Mouse (Mus musculus) limb, embryonic 14.5 days (tissue): ENCODE measurements around the gene Cdc45. TPM values are rescaled to one million over a fixed set of nuclear protein-coding genes. Genes with fewer than 3 reads are reported as not detected.

ENCODE experiments used
- ATAC-seq: fragments of 200-750 bp; cut with Nextera tagmentation; 2 replicates; pipeline ENCODE4 v1.8.0; 2017; ENCODE audit warnings: low read depth, moderate number of reproducible peaks, moderate TSS enrichment; ENCODE audit not compliant: low FRiP score
- DNase-seq: peaks from one replicate; pipeline ENCODE4 v3.0.0-alpha.2; 2015; ENCODE audit warnings: low spot score
- H3K27ac ChIP-seq: fragments of 300-500 bp; sonication (generic); replicated peaks from 2 replicates; pipeline ENCODE4 v1.5.1; 2014; ENCODE audit warnings: low read depth, mild to moderate bottlenecking, low read length, moderate library complexity, mixed read lengths
- H3K27me3 ChIP-seq: fragments of 300-500 bp; sonication (generic); 2 replicates; pipeline ENCODE4 v1.6.1; 2014; ENCODE audit warnings: low read length, mixed read lengths; ENCODE audit not compliant: control insufficient read depth, insufficient read depth
- H3K36me3 ChIP-seq: fragments of 300-500 bp; sonication (generic); 2 replicates; pipeline ENCODE4 v1.6.1; 2014; ENCODE audit warnings: mild to moderate bottlenecking, low read length, moderate library complexity, mixed read lengths; ENCODE audit not compliant: control insufficient read depth, insufficient read depth
- H3K4me1 ChIP-seq: fragments of 300-500 bp; sonication (generic); 2 replicates; pipeline ENCODE4 v1.6.1; 2014; ENCODE audit warnings: antibody characterized with exemption, low read length, mixed read lengths; ENCODE audit not compliant: control insufficient read depth, insufficient read depth
- H3K4me2 ChIP-seq: fragments of 300-500 bp; sonication (generic); replicated peaks from 2 replicates; pipeline ENCODE4 v1.6.1; 2014; ENCODE audit warnings: low read depth, mild to moderate bottlenecking, low read length, moderate library complexity; ENCODE audit not compliant: severe bottlenecking
- H3K4me3 ChIP-seq: fragments of 300-500 bp; sonication (generic); replicated peaks from 2 replicates; pipeline ENCODE4 v1.5.1; 2014; ENCODE audit warnings: low read length
- H3K9ac ChIP-seq: fragments of 300-500 bp; sonication (generic); 2 replicates; pipeline ENCODE4 v1.6.1; 2014; ENCODE audit warnings: mild to moderate bottlenecking, low read depth, low read length, moderate library complexity; ENCODE audit not compliant: severe bottlenecking
- H3K9me3 ChIP-seq: fragments of 300-500 bp; sonication (generic); 2 replicates; pipeline ENCODE4 v1.6.1; 2016; ENCODE audit warnings: low read length; ENCODE audit not compliant: control insufficient read depth
- POLR2A ChIP-seq: fragments of 200-500 bp; IDR thresholded peaks from 2 replicates; pipeline ENCODE4 v1.8.0; 2012; ENCODE audit warnings: inconsistent platforms, mild to moderate bottlenecking, moderate library complexity, borderline replicate concordance; ENCODE audit not compliant: insufficient read depth, insufficient read length; ENCODE audit errors: extremely low read depth
- WGBS: fragments of 180-500 bp; shearing (Covaris S2); extraction: QIAGEN DNeasy Blood & Tissue Kit; methylation state at CpG from one replicate; pipeline ENCODE4 v1.1.7; 2014; 5-methylcytosine and 5-hydroxymethylcytosine counted together
- polyA plus RNA-seq, 2 experiments: library from polyadenylated mRNA; depleted of rRNA in 1 of 2; stranded (reverse) in 1 of 2; unstranded in 1 of 2; fragments of >200 nt; fragmentation: Nextera tagmentation in 1 of 2; extraction: Ambion mirVana in 1 of 2; gene quantifications; 2 replicates each; pipeline versions ENCODE4 v1.2.1 to v1.2.3; 2012 to 2014

Gene Cdc45
- polyA plus RNA-seq, 2 experiments, result 39.8 to 52.5 TPM

DNA sequence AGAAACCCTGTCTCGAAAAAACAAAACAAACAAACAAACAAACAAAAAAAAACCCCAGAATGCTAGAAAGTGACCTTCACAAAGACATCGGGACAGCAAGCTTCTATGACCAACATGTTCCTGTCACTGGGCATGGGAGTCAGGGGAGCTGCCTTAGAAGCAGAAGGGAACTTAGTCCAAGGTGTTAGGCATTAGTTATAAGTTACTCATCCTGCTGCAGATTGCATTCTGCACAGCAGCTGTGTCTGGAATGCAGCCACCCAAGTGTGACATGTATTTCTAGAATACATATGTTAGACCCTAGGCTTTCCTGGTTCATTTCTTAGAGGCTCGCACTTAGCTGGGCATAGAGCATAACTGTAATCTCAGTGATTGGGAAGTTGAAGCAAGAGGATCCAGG is 16.8 kb upstream of the Cdc45 start:
- H3K4me1 ChIP-seq, result no peaks in the 10 kb centered on the region
- TF ChIP-seq POLR2A, result no peak
- H3K27me3 ChIP-seq, result no peaks in the 10 kb centered on the region
- no peak overlapping the region for H3K9ac ChIP-seq
- H3K4me2 ChIP-seq, result no peak overlapping the region
- 92% methylated on average over 3 of the region's 3 CpGs for WGBS
- DNase-seq, result no peak
- no peaks in the 10 kb centered on the region for H3K9me3 ChIP-seq
- ATAC-seq, result no peak
- H3K36me3 ChIP-seq, result peaks cover 89% of the 10 kb centered on the region
- no peak overlapping the region for H3K4me3 ChIP-seq
- H3K27ac ChIP-seq, result no peak overlapping the region

DNA sequence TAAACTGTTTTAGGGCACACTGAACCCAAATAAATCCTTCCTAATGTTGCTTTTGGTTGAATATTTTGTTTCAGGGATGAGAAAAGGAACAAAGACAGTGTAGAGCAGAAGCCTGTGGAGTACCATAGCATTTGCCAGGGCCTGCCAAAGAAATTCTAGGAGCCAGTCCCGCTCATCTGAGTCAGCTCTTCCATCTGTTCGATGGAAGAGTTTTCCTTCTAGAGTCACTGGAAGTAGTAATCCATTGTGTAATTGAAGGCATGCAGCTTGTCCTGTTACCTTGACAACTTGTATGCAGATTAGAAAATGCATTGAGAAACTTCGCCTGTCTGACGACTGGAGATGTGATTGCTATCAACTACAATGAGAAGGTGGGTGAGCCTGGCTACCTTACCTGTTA is 11.1 kb upstream of the Cdc45 start:
- no peaks in the 10 kb centered on the region for H3K9me3 ChIP-seq
- WGBS, result 87% methylated on average over 4 of the region's 4 CpGs
- peaks cover 99% of the 10 kb centered on the region for H3K36me3 ChIP-seq
- no peak for TF ChIP-seq POLR2A
- no peak overlapping the region for H3K9ac ChIP-seq
- DNase-seq (no peak), ATAC-seq (no peak)
- no peak overlapping the region for H3K4me2 ChIP-seq
- H3K27ac ChIP-seq, result no peak overlapping the region
- no peaks in the 10 kb centered on the region for H3K27me3 ChIP-seq
- H3K4me1 ChIP-seq, result no peaks in the 10 kb centered on the region
- H3K4me3 ChIP-seq, result no peak overlapping the region

DNA sequence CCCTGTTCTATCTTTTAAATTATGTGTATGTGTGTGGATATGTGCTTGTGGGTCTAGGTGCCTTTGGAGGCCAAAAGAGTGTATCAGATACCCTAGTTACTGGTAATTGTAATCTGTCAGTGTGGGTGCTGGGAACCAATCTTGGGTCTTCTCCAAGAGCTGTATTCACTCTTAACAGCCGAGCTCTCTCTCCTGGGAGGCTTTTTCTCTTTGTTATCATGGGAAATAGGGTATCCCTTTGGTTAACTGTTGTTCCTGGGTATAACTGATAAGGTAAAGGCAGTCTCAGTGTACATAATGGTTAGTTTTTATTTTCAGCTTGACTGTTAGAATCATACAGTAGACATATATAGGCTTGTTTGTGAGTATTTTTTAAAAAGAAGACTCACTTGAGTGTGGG is 10.6 kb upstream of the Cdc45 start:
- H3K27ac ChIP-seq, result no peak overlapping the region
- no peak overlapping the region for H3K9ac ChIP-seq
- H3K4me2 ChIP-seq, result no peak overlapping the region
- DNase-seq, result no peak
- no peak overlapping the region for H3K4me3 ChIP-seq
- H3K27me3 ChIP-seq, result no peaks in the 10 kb centered on the region
- no peaks in the 10 kb centered on the region for H3K9me3 ChIP-seq
- no peaks in the 10 kb centered on the region for H3K4me1 ChIP-seq
- ATAC-seq, result no peak
- WGBS, result 91% methylated on average over 1 of the region's 1 CpGs
- peaks cover 98% of the 10 kb centered on the region for H3K36me3 ChIP-seq
- no peak for TF ChIP-seq POLR2A

DNA sequence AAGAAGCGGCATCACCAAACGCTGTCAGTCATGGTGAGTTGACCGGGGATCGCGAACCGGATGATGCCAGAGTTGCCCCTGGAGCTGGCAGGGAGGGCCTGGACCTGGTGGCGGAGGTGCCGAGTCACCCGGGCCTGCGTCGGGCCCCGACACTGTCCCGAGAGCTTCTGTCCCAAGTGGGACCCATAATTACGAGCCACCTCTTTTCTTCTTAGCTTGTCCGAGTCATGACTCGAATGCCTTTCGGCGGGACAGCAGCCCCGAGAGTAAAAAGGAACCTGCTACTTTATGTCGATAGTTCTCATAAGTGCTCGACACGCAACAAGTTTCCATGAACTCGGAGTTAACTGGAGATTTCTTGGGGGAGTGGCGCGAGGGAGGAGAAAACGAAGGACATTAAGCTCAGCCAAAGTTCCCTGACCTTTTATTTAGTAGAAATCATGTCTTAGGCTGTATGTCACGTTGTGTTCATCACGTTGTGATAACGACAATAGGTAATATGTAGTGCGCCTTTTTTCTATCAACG is 661 bp upstream of the Cdc45 start:
- Histone ChIP-seq H3K4me2 (peak overlapping the region; percentile 91), H3K27me3 (no peaks in the 10 kb centered on the region), H3K4me1 (peaks cover 12% of the 10 kb centered on the region; the same call in 1 of the 2 replicates), H3K36me3 (peaks cover 44% of the 10 kb centered on the region), H3K9ac (peak overlapping the region; percentile 90), H3K4me3 (peak overlapping the region; percentile 74), H3K9me3 (no peaks in the 10 kb centered on the region), H3K27ac (peak overlapping the region; percentile 76)
- 1% methylated on average over 31 of the region's 31 CpGs for WGBS
- no peak for ATAC-seq
- TF ChIP-seq POLR2A, result no peak
- no peak for DNase-seq

DNA sequence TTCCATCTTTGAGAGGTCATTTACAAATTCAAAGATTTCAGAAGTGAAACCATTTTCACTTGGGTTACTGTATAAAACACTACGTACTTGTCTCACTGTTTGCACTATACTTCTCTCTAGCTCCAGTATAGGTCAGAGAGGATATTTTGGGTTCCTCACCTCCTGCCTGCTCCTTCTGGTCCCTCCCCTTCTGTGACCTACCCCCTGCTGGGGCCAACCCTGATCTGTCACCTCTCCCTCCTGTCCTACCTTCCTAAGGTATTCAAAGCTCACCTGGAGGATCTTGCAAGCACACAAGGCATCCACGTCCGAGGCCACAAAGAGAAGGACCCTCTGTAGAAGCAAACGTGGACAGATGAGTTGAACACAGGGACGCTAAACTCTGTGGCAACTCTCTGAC is 755 bp downstream of the Cdc45 start:
- no peak for ATAC-seq
- peaks cover 44% of the 10 kb centered on the region for H3K36me3 ChIP-seq

More for the DNA sequence above, 755 bp downstream of the Cdc45 start:
- H3K9me3 ChIP-seq, result no peaks in the 10 kb centered on the region
- no peak overlapping the region for H3K27ac ChIP-seq
- H3K4me1 ChIP-seq, result peaks cover 12% of the 10 kb centered on the region; the same call in 1 of the 2 replicates
- H3K4me3 ChIP-seq, result peak overlapping the region; percentile 74
- DNase-seq, result no peak
- H3K9ac ChIP-seq, result peak overlapping the region; percentile 67
- no peaks in the 10 kb centered on the region for H3K27me3 ChIP-seq
- peak overlapping the region; percentile 91 for H3K4me2 ChIP-seq
- WGBS, result 4% methylated on average over 5 of the region's 5 CpGs
- no peak for TF ChIP-seq POLR2A
